Mouse (Mus musculus) liver, postnatal 0 days (tissue): ENCODE measurements around the gene Inpp4b. TPM values are rescaled to one million over a fixed set of nuclear protein-coding genes. Genes with fewer than 3 reads are reported as not detected.

Experiments used
- ATAC-seq: fragments of 200-750 bp; cut with Nextera tagmentation; 2 replicates; pipeline ENCODE4 v1.8.0; 2017; ENCODE audit warnings: mild to moderate bottlenecking, moderate library complexity
- DNase-seq: peaks from one replicate; pipeline ENCODE4 v3.0.0-alpha.2; 2016
- H3K27ac ChIP-seq: fragments of 300-500 bp; sonication (generic); 2 replicates; pipeline ENCODE4 v1.5.1; 2014; ENCODE audit warnings: antibody characterized with exemption, moderate library complexity, mild to moderate bottlenecking, low read depth
- H3K27me3 ChIP-seq: fragments of 300-500 bp; sonication (generic); 2 replicates; pipeline ENCODE4 v1.6.1; 2014; ENCODE audit warnings: low read length, control low read depth, mixed read lengths; ENCODE audit not compliant: insufficient read depth
- H3K36me3 ChIP-seq: fragments of 300-500 bp; sonication (generic); replicated peaks from 2 replicates; pipeline ENCODE4 v1.6.1; 2014; ENCODE audit warnings: mild to moderate bottlenecking, control low read depth, low read length, moderate library complexity, mixed read lengths; ENCODE audit not compliant: insufficient read depth
- H3K4me1 ChIP-seq: fragments of 300-500 bp; sonication (generic); 2 replicates; pipeline ENCODE4 v1.6.1; 2014; ENCODE audit warnings: antibody characterized with exemption, mild to moderate bottlenecking, control low read depth; ENCODE audit not compliant: insufficient read depth
- H3K4me2 ChIP-seq: fragments of 300-500 bp; sonication (generic); 2 replicates; pipeline ENCODE4 v1.6.1; 2014; ENCODE audit warnings: low read depth, mild to moderate bottlenecking, low read length, moderate library complexity, mixed read lengths
- H3K4me3 ChIP-seq: fragments of 300-500 bp; sonication (generic); 2 replicates; pipeline ENCODE4 v1.5.1; 2014; ENCODE audit warnings: low read depth, low read length
- H3K9ac ChIP-seq: fragments of 300-500 bp; sonication (generic); replicated peaks from 2 replicates; pipeline ENCODE4 v1.6.1; 2014; ENCODE audit warnings: mild to moderate bottlenecking, moderate library complexity
- H3K9me3 ChIP-seq: fragments of 300-500 bp; sonication (generic); 2 replicates; pipeline ENCODE4 v1.6.1; 2016; ENCODE audit warnings: mild to moderate bottlenecking, control low read depth, low read length, mixed read lengths
- CTCF ChIP-seq: sonication (generic); IDR thresholded peaks from 2 replicates; pipeline ENCODE4 v1.5.1; 2016; ENCODE audit warnings: antibody characterized with exemption, low read depth
- EP300 ChIP-seq: IDR thresholded peaks from 2 replicates; pipeline ENCODE4 v1.6.1; 2016; ENCODE audit warnings: antibody characterized with exemption, low read depth, mild to moderate bottlenecking
- WGBS: fragments of 180-500 bp; shearing (Covaris S2); extraction: QIAGEN DNeasy Blood & Tissue Kit; methylation state at CpG from one replicate; pipeline ENCODE4 v1.1.7; 2014; ENCODE audit not compliant: insufficient replicate concordance; 5-methylcytosine and 5-hydroxymethylcytosine counted together
- polyA plus RNA-seq: library from polyadenylated mRNA; unstranded; fragments of >200 nt; fragmentation: Nextera tagmentation; extraction: Ambion mirVana; gene quantifications from 2 replicates; pipeline ENCODE4 v1.2.1, GENCODE M21; 2015

The Inpp4b gene
- polyA plus RNA-seq, 1 experiment from 2014 or later, result 0.82 TPM

GRCm38 (mm10) chr8:81827306-81827913 lies 485.1 kb downstream of the Inpp4b start:
- H3K4me1 ChIP-seq, result no peaks in the 10 kb centered on the region
- H3K27me3 ChIP-seq, result no peaks in the 10 kb centered on the region
- DNase-seq, result no peak
- no peak overlapping the region for H3K4me3 ChIP-seq
- no peaks in the 10 kb centered on the region for H3K36me3 ChIP-seq
- H3K27ac ChIP-seq, result no peak overlapping the region
- TF ChIP-seq CTCF (no peak), EP300 (no peak)
- no peaks in the 10 kb centered on the region for H3K9me3 ChIP-seq
- ATAC-seq, result no peak
- no peak overlapping the region for H3K4me2 ChIP-seq
- WGBS, result 72% methylated on average over 2 of the region's 2 CpGs
- H3K9ac ChIP-seq, result no peak overlapping the region

DNA sequence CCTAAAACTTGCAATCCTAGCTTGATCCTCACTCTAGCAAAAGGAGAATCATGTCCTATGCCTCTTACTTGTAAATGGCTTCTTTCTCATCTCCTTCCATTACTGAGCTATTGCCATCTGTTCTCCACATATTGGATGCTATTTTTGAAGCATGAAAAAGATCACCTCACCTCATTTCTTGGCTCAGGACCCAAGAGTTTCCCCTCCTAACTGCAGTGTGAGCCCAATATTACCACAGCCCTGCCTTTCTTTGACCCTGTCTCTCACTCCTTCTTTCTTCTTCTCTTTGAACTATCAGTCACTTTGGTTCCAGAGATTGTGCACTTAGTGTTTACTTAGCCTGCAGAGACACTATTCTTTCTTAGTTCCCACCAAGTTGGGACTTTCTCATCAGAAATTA lies 489.1 kb downstream of the Inpp4b start:
- no peak overlapping the region for H3K4me3 ChIP-seq
- no peaks in the 10 kb centered on the region for H3K9me3 ChIP-seq
- no peaks in the 10 kb centered on the region for H3K27me3 ChIP-seq
- ATAC-seq (no peak), DNase-seq (no peak)
- H3K27ac ChIP-seq, result no peak overlapping the region
- no peak overlapping the region for H3K4me2 ChIP-seq
- no peak overlapping the region for H3K9ac ChIP-seq
- TF ChIP-seq CTCF (no peak), EP300 (no peak)
- H3K36me3 ChIP-seq, result no peaks in the 10 kb centered on the region
- no peaks in the 10 kb centered on the region for H3K4me1 ChIP-seq

DNA sequence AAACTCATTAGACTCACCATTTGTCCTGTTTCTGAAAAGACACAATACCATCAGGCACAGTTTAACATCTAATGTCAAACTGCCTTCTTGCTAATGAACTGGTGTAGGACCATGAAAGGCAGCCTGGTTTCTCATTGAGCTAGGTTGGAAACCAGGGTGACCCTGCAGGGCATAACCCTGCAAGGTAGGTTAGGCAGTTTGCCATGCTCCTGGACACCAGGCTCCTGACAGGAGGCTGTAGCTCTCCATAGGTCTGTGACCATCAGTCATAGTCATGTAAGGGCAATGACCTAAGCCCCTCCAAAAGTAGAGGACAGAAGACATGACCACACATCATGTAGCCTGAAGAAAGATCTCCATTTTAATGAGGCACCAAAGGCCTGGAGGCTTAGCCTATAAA lies 491.5 kb downstream of the Inpp4b start:
- Histone ChIP-seq H3K36me3 (no peaks in the 10 kb centered on the region), H3K4me2 (no peak overlapping the region), H3K27ac (no peak overlapping the region), H3K4me3 (no peak overlapping the region), H3K9ac (no peak overlapping the region), H3K9me3 (no peaks in the 10 kb centered on the region), H3K27me3 (no peaks in the 10 kb centered on the region), H3K4me1 (no peaks in the 10 kb centered on the region)
- no peak for DNase-seq
- TF ChIP-seq CTCF (no peak), EP300 (no peak)
- ATAC-seq, result no peak

- Histone ChIP-seq H3K4me1 (no peaks in the 10 kb centered on the region), H3K27ac (no peak overlapping the region), H3K9ac (no peak overlapping the region), H3K4me2 (no peak overlapping the region), H3K4me3 (no peak overlapping the region), H3K36me3 (no peaks in the 10 kb centered on the region), H3K27me3 (no peaks in the 10 kb centered on the region), H3K9me3 (no peaks in the 10 kb centered on the region)
- TF ChIP-seq EP300 (no peak), CTCF (no peak)
- no peak for ATAC-seq
- DNase-seq, result no peak
Measured at GRCm38 (mm10) chr8:81840512-81840911, 498.2 kb downstream of the Inpp4b start.

GRCm38 (mm10) chr8:81844104-81844982 lies 502.0 kb downstream of the Inpp4b start:
- Histone ChIP-seq H3K4me3 (no peak overlapping the region), H3K4me1 (no peaks in the 10 kb centered on the region), H3K36me3 (no peaks in the 10 kb centered on the region), H3K9me3 (no peaks in the 10 kb centered on the region), H3K9ac (no peak overlapping the region), H3K27me3 (no peaks in the 10 kb centered on the region), H3K27ac (no peak overlapping the region), H3K4me2 (peak overlapping the region; percentile 16; the same call in 1 of the 2 replicates)
- no peak for TF ChIP-seq CTCF
- TF ChIP-seq EP300, result no peak
- ATAC-seq (no peak), DNase-seq (no peak)
- WGBS, result 63% methylated on average over 10 of the region's 10 CpGs

DNA sequence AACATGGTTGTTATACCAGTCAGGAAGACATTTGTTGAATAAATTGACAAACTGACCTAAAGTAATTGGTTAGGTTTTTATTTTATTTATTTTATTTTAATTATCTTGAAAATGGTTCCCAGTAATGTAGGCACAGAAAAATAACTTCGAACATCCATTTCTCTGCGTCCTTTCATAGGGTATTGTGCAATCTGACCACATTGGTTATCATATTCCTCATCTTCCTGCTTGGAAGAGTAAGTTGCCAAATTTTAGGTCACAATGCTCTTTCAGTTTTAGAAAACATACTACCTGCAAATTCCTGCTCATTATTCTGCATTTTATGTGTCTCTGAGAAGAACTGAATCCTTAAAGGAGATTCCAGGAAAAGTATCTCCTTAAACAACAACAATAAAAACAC lies 505.6 kb downstream of the Inpp4b start:
- Histone ChIP-seq H3K9me3 (no peaks in the 10 kb centered on the region), H3K4me3 (no peak overlapping the region), H3K27me3 (no peaks in the 10 kb centered on the region), H3K27ac (no peak overlapping the region), H3K4me2 (no peak overlapping the region), H3K9ac (no peak overlapping the region), H3K36me3 (no peaks in the 10 kb centered on the region), H3K4me1 (no peaks in the 10 kb centered on the region)
- ATAC-seq (no peak), DNase-seq (no peak)
- TF ChIP-seq EP300, result no peak
- no peak for TF ChIP-seq CTCF
- 75% methylated on average over 2 of the region's 2 CpGs for WGBS
